Mouse (Mus musculus): ENCODE results near the gene H2afy.

- no peak for TF ChIP-seq CTCF (IDR thresholded peaks at IDR 0.05; ENCODE audit: low read depth)
- TF ChIP-seq EP300 (IDR thresholded peaks at IDR 0.05; ENCODE audit: low read depth) = no peak
Measured at GRCm38 (mm10) chr13:56057761-56058160, 78.4 kb downstream of the H2afy start.
